Mouse (Mus musculus) cortical plate, adult 2 months (tissue): ENCODE results near the gene Slc1a5. TPM values are rescaled to one million over a fixed set of nuclear protein-coding genes. Genes with fewer than 3 reads are reported as not detected.

Source experiments
- H3K27ac ChIP-seq: fragments of 200-500 bp; 2 replicates; pipeline ENCODE4 v1.5.1; 2012; ENCODE audit warnings: low read length, control low read depth, inconsistent platforms; ENCODE audit not compliant: insufficient read depth
- H3K4me1 ChIP-seq: fragments of 200-500 bp; 2 replicates; pipeline ENCODE4 v1.6.1; 2011; ENCODE audit warnings: low read length; ENCODE audit not compliant: control insufficient read depth, insufficient read depth
- H3K4me3 ChIP-seq: fragments of 200-500 bp; 2 replicates; pipeline ENCODE4 v1.5.1; 2011; ENCODE audit warnings: mild to moderate bottlenecking, low read length, control low read depth; ENCODE audit not compliant: insufficient read depth
- CTCF ChIP-seq: fragments of 200-500 bp; IDR thresholded peaks from 2 replicates; pipeline ENCODE4 v1.5.1; 2011; ENCODE audit warnings: mild to moderate bottlenecking, control low read depth, low read length; ENCODE audit not compliant: insufficient read depth; ENCODE audit errors: extremely low read depth
- POLR2A ChIP-seq: fragments of 200-500 bp; IDR thresholded peaks from 2 replicates; pipeline ENCODE4 v1.6.1; 2011; ENCODE audit warnings: mild to moderate bottlenecking, low read length, control low read depth; ENCODE audit not compliant: insufficient read depth; ENCODE audit errors: extremely low read depth
- polyA plus RNA-seq: library from polyadenylated mRNA; depleted of rRNA; stranded (reverse); fragments of >200 nt; gene quantifications from 2 replicates; pipeline ENCODE4 v1.2.3, GENCODE M21; 2012; rRNA removed

Gene Slc1a5
- polyA plus RNA-seq, 1 experiment, result 5.7 TPM

DNA sequence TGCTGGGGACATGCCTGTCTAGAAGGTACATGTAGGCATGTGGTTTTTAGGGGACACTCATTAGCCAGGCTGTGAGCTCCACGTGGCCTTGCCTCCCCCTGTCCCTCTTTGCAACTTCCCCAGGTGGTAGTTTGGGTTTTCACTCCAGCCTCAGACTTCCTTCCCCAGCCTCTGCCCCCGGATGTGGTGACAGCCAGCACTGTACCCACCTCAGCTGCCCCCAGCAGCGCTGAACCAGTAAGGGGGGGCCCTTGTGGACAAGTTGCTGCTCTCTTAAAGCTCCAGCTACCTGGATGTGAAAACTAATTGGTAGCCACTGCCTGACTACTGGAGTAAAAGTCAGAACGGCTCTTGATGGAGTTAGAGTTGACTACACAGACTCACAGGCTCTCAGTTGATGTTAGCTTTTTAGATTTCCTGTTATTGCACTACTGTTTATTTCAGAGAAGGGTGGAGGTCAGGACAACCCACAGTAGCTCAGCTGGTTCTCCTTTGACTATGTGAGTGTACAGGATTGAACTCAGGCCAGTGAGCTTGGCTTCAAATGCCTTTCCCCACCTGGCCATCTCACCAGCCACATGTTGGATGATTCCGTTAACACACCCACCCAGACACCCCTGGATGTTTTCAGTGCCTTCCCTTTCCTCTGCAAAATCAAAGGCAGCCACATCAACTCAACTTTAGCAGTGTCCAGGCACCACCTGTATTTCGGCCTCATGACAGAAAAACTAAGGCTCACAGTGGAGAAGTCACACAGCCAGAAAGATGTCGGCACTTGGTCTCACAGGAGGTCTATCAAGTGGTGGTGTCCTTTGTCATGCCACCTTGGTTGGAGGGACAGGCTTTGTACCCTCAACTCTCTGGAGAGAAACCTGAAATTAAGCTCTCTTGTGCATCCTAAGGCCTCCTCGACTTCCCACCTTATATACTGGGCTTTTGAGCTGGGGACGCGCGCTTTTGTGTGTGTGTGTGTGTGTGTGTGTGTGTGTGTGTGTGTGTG, 60.7 kb downstream of the Slc1a5 start:
- Histone ChIP-seq H3K4me1 (0 out of 2 replicates have a peak, but pooled peaks cover 2% of the 10 kb centered on the region), H3K27ac (no peak overlapping the region), H3K4me3 (peak overlapping the region; percentile 48; the same call in 1 of the 2 replicates)
- TF ChIP-seq CTCF (no peak), POLR2A (no peak)

DNA sequence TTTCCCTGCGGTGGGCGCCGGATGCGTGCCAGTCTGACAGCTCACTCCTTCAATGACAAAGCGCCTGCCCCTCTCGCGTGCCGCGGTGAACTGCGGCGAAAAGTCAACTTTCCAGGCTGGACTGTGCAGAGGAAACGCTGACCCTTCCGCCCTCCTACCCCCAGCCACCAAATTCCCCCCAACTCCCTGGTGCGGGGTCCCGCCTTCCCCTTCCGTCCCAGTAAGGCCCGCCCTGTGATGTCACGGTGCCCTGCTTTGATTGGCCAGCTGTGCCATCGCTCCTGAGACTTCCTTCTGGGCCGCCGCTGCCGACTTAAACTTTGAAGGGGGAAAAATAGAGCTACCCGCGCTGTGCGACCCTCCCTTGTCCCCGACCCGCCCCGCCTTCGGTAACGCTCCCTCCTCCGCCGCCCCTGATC, 61.5 kb downstream of the Slc1a5 start, which contains the start of gene Prkd2:
Gene Prkd2, plus strand, starts transcription at position 258 of the 419 bp plus-strand sequence.
- Histone ChIP-seq H3K27ac (peak within 1 kb of the TSS; percentile 87), H3K4me1 (0 out of 2 replicates have a peak, but pooled peaks cover 2% of the 10 kb centered on the region), H3K4me3 (peak within 1 kb of the TSS; percentile 48)
- TF ChIP-seq CTCF (no peak), POLR2A (peak; percentile 48; the same call in 1 of the 2 replicates)

DNA sequence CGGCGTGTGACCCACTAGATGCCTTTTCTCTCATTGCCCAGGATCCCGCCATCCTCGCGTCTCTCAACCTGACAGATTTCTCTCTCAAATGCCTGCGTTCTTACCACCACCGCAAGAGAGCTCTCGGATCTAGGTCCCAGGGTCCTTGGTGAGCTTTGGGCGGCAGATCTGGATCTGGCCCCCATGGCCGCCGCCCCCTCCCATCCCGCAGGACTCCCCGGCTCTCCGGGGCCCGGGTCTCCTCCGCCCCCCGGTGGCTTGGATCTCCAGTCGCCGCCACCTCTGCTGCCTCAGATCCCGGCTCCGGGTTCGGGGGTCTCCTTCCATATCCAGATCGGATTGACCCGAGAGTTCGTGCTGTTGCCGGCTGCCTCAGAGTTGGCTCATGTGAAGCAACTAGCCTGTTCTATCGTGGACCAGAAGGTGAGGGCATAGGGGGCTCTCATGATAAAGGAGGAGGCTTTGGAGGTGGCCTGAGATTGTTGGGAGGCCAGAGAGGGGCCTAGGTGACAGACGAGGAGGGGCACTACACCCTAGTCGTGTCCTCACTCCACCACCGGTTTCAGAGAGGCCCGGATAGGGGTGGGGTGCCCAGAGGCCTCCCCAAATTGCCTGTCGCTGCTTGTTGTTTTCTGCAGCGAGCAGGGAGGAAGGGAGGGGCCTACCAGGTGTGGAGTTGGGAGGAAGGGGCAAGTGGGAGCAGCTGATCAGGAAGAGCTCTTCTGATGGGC, 62.5 kb downstream of the Slc1a5 start:
- peak overlapping the region; percentile 87 for H3K27ac ChIP-seq
- H3K4me3 ChIP-seq, result peak overlapping the region; percentile 48
- 0 out of 2 replicates have a peak, but pooled peaks cover 2% of the 10 kb centered on the region for H3K4me1 ChIP-seq
- TF ChIP-seq CTCF (no peak), POLR2A (no peak)

DNA sequence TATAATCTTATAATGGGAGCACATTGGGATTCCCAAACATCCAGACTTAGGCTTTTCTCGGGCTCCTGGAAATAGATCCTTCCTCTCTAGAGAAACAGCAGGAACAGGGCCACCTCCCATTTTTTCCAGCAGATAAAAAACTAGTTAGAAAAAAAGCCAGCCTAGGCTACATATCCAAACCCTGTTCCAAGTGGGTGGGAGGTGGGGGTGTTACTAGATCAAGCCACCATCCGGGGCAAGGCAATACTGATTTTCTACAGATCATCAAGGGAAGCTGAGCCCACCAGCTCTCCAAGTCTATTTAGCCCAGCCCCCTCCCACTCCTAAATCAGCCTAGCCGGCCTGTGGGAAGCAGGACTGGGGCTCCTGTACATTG, 63.5 kb downstream of the Slc1a5 start:
- Histone ChIP-seq H3K27ac (peak overlapping the region; percentile 4), H3K4me1 (0 out of 2 replicates have a peak, but pooled peaks cover 2% of the 10 kb centered on the region), H3K4me3 (0 out of 2 replicates have a peak overlapping the region, but pooled peaks have one; percentile 19)
- TF ChIP-seq POLR2A (no peak), CTCF (no peak)

DNA sequence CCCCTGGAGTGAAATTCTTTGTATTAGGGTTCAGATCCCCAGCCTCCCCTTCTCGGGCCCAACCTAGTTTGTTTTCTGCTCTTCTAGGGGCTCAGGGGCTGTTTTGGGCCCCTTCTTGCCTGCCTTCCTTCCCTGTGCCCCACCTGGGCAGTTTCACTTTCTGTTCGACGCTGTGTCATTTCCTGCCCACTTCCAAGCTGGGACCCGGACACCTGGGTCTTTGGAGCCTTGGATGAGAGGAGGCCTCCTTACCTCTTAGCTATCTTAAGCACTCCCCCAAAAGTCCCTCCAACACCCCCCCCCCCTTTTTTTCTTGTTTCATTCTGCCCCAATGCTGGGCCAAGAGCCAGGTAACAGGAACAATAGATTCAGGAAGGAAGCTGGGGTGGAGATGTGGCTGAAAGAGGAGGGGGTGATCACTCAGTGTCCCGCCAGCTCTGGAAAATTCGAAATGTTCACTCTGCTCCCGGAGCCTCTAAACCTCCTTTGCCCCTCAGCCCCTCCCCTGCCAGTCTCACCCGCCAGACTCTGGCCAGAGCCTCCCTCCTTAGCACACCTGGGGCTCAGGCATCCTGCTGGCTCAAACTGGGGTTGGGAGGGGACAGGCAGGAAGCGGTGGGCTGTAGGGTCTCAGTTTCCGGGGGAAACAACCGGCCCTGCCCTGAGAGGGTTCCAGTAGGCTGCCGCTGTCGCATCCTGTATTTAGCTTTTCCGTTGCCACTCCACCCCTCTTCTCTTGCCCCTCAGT, 64.1 kb downstream of the Slc1a5 start:
- Histone ChIP-seq H3K4me3 (peak overlapping the region; percentile 19; the same call in 1 of the 2 replicates), H3K4me1 (0 out of 2 replicates have a peak, but pooled peaks cover 2% of the 10 kb centered on the region), H3K27ac (peak overlapping the region; percentile 4)
- TF ChIP-seq CTCF (no peak), POLR2A (no peak)

DNA sequence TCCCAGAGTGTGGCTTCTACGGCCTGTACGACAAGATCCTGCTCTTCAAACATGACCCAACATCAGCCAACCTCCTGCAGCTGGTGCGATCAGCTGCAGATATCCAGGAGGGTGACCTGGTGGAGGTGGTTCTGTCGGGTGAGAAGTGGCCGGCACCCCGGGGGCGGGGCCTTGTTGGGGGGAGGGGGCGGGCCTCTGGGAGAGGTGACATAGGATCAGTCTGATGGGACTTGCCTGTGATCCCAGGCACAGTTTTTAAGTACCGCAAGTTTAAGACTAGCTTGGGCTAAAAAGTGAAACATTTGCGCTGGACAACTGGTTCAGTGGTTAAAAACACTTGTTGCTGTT, 64.7 kb downstream of the Slc1a5 start:
- Histone ChIP-seq H3K4me1 (0 out of 2 replicates have a peak, but pooled peaks cover 2% of the 10 kb centered on the region), H3K4me3 (no peak overlapping the region), H3K27ac (no peak overlapping the region)
- TF ChIP-seq POLR2A (no peak), CTCF (no peak)

DNA sequence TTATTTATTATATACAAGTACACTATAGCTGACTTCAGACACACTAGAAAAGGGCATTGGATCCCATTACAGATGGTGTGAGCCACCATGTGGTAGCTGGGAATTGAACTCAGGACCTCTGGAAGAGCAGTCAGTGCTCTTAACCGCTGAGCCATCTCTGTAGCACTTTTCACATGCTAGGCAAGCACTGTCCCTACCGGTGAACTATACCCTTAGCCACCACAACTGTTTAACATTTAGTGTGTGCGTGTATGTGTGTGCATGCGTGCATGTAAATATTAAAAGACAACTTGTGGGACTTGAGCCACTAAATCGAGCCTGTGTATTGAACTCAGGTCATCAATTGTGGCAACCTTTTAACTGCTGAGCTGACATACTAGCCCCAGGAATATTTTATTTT, 65.6 kb downstream of the Slc1a5 start:
- no peak overlapping the region for H3K27ac ChIP-seq
- TF ChIP-seq POLR2A (no peak), CTCF (no peak)
- H3K4me3 ChIP-seq, result no peak overlapping the region
- H3K4me1 ChIP-seq, result 0 out of 2 replicates have a peak, but pooled peaks cover 2% of the 10 kb centered on the region

DNA sequence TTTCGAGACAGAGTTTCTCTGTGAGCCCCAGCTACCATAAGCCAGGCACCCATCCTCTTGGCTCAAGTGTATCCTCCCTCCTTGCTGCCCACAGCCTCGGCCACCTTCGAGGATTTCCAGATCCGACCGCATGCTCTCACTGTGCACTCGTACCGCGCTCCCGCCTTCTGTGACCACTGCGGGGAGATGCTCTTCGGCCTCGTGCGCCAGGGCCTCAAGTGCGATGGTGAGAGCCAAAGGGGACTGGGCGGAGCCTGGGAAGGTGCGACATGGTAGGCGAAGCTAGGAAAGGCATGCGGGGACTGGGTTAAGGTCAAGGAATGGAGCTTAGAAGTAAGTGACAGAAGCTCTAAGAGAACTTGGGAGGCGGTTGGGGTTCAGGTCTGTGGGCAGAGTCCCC, 66.4 kb downstream of the Slc1a5 start:
- TF ChIP-seq POLR2A (no peak), CTCF (no peak)
- Histone ChIP-seq H3K27ac (no peak overlapping the region), H3K4me1 (no peaks in the 10 kb centered on the region), H3K4me3 (no peak overlapping the region)

Other genes starting within 250 kb of the Slc1a5 start
- gene Arhgap35, start 166.3 kb upstream of the Slc1a5 start, polyA plus RNA-seq, result 56.9 and 58.3 TPM in 2 replicates
- 0.08 TPM in 1 of 2 replicates, not detected in the other for gene Ceacam15, start 105.6 kb upstream of the Slc1a5 start, polyA plus RNA-seq
- 0.26 and 0.52 TPM in 2 replicates for gene Ceacam9, start 59.4 kb upstream of the Slc1a5 start, polyA plus RNA-seq
- gene Ap2s1, start 42.9 kb upstream of the Slc1a5 start, polyA plus RNA-seq, result 526 and 561 TPM in 2 replicates
- gene Strn4, start 34.5 kb downstream of the Slc1a5 start, polyA plus RNA-seq, result 291 and 307 TPM in 2 replicates
- gene Fkrp, start 35.4 kb downstream of the Slc1a5 start, polyA plus RNA-seq, result 42.3 and 44.0 TPM in 2 replicates
- 6.5 and 6.8 TPM in 2 replicates for gene Prkd2, start 61.6 kb downstream of the Slc1a5 start, polyA plus RNA-seq
- 169 and 184 TPM in 2 replicates for gene Dact3, start 94.0 kb downstream of the Slc1a5 start, polyA plus RNA-seq
- gene Gng8, start 110.4 kb downstream of the Slc1a5 start, polyA plus RNA-seq, result 8.3 and 10.9 TPM in 2 replicates
- 0.08 and 0.17 TPM in 2 replicates for gene Ptgir, start 125.2 kb downstream of the Slc1a5 start, polyA plus RNA-seq
- gene Calm3, start 142.8 kb downstream of the Slc1a5 start, polyA plus RNA-seq, result 1,956 and 2,049 TPM in 2 replicates
- 89.8 and 103 TPM in 2 replicates for gene Pnmal2, start 163.3 kb downstream of the Slc1a5 start, polyA plus RNA-seq
- 60.2 and 64.8 TPM in 2 replicates for gene Pnmal1, start 178.3 kb downstream of the Slc1a5 start, polyA plus RNA-seq
- 38.9 and 42.5 TPM in 2 replicates for gene Gm42372, start 201.7 kb downstream of the Slc1a5 start, polyA plus RNA-seq
- gene Ccdc8, start 211.4 kb downstream of the Slc1a5 start, polyA plus RNA-seq, result 1.8 and 1.9 TPM in 2 replicates
- 263 and 268 TPM in 2 replicates for gene Ppp5c, start 246.6 kb downstream of the Slc1a5 start, polyA plus RNA-seq